Mouse (Mus musculus) heart, embryonic 11.5 days (tissue): Measurements from ENCODE around the gene Abca3. TPM values are rescaled to one million over a fixed set of nuclear protein-coding genes. Genes with fewer than 3 reads are reported as not detected.

ENCODE experiments used
- ATAC-seq: fragments of 200-750 bp; cut with Nextera tagmentation; replicated peaks from 2 replicates; pipeline ENCODE4 v1.8.0; 2017; ENCODE audit warnings: moderate library complexity; ENCODE audit not compliant: insufficient number of reproducible peaks, low FRiP score, low TSS enrichment
- H3K27ac ChIP-seq: fragments of 300-500 bp; sonication (generic); 2 replicates; pipeline ENCODE4 v1.5.1; 2014; ENCODE audit warnings: mild to moderate bottlenecking, low read depth, low read length
- H3K27me3 ChIP-seq: fragments of 300-500 bp; sonication (generic); 2 replicates; pipeline ENCODE4 v1.6.1; 2014; ENCODE audit warnings: mild to moderate bottlenecking, low read length, mixed read lengths; ENCODE audit not compliant: control insufficient read depth, insufficient read depth
- H3K36me3 ChIP-seq: fragments of 300-500 bp; sonication (generic); 2 replicates; pipeline ENCODE4 v1.6.1; 2014; ENCODE audit warnings: mild to moderate bottlenecking, low read length, moderate library complexity, mixed read lengths; ENCODE audit not compliant: control insufficient read depth, insufficient read depth
- H3K4me1 ChIP-seq: fragments of 300-500 bp; sonication (generic); 2 replicates; pipeline ENCODE4 v1.6.1; 2014; ENCODE audit warnings: low read length; ENCODE audit not compliant: control insufficient read depth, insufficient read depth
- H3K4me2 ChIP-seq: fragments of 300-500 bp; sonication (generic); 2 replicates; pipeline ENCODE4 v1.6.1; 2014; ENCODE audit warnings: mild to moderate bottlenecking, moderate library complexity
- H3K4me3 ChIP-seq: fragments of 300-500 bp; sonication (generic); 2 replicates; pipeline ENCODE4 v1.5.1; 2014; ENCODE audit warnings: low read depth, low read length
- H3K9ac ChIP-seq: fragments of 300-500 bp; sonication (generic); 2 replicates; pipeline ENCODE4 v1.6.1; 2014; ENCODE audit warnings: mild to moderate bottlenecking, low read depth, low read length, moderate library complexity
- H3K9me3 ChIP-seq: fragments of 300-500 bp; sonication (generic); replicated peaks from 2 replicates; pipeline ENCODE4 v1.6.1; 2016; ENCODE audit warnings: low read length; ENCODE audit not compliant: control insufficient read depth
- WGBS: fragments of 180-500 bp; shearing (Covaris S2); extraction: QIAGEN DNeasy Blood & Tissue Kit; methylation state at CpG from one replicate; pipeline ENCODE4 v1.1.7; 2014; ENCODE audit not compliant: insufficient replicate concordance; 5-methylcytosine and 5-hydroxymethylcytosine counted together
- polyA plus RNA-seq: library from polyadenylated mRNA; unstranded; fragments of >200 nt; fragmentation: Nextera tagmentation; extraction: Ambion mirVana; gene quantifications from 2 replicates; pipeline ENCODE4 v1.2.1, GENCODE M21; 2014

The Abca3 gene
- polyA plus RNA-seq, 1 experiment from 2014 or later = 6.3 TPM

DNA sequence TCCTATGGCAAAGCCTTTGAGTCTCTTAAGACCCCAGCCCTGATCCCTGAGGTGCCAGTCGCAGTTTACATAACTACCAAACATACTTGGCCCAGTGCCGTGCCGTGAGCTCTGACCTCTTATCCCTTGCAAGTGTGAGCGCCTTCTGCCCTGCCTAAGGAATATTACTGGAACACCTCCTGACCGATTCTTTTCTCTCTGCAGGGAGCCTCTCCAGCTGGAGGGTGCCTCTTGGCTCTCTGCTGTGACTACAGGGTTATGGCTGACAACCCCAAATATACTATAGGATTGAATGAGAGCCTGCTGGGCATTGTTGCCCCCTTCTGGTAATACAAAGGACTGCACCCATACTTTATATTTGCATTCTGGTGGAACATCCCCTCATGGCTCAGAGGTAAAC lies 85.3 kb downstream of the Abca3 start:
- Histone ChIP-seq H3K27me3 (no peaks in the 10 kb centered on the region), H3K9ac (no peak overlapping the region), H3K4me1 (no peaks in the 10 kb centered on the region), H3K4me3 (no peak overlapping the region), H3K9me3 (no peaks in the 10 kb centered on the region), H3K4me2 (no peak overlapping the region), H3K36me3 (peaks cover 17% of the 10 kb centered on the region), H3K27ac (no peak overlapping the region)
- 77% methylated on average over 5 of the region's 5 CpGs for WGBS
- ATAC-seq = no peak

DNA sequence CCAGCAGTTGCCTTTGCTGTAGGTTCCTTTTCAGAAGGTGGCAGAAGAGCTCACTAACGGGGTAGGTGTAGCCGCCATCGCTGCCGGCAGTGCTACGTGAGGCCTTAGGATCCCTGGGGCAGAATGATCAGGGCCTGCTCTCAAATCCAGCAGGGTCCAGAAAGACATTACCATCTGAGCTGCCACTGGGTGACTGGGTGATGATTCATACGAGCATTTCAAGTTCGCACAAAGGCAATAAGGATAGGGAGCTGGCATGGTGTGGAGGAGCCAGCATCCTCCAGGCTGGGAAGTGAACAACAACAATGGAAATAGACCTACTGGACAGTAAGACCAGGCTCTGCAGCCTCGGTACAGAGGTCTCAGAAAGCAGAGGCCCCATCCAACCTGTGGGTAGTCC lies 88.6 kb downstream of the Abca3 start:
- Histone ChIP-seq H3K4me1 (no peaks in the 10 kb centered on the region), H3K9ac (no peak overlapping the region), H3K4me3 (no peak overlapping the region), H3K27ac (no peak overlapping the region), H3K36me3 (peaks cover 30% of the 10 kb centered on the region), H3K9me3 (no peaks in the 10 kb centered on the region), H3K27me3 (no peaks in the 10 kb centered on the region), H3K4me2 (no peak overlapping the region)
- 89% methylated on average over 8 of the region's 8 CpGs for WGBS
- ATAC-seq = no peak

- 48% methylated on average over 2 of the region's 2 CpGs for WGBS
- no peak; the same call in 1 of the 2 replicates for ATAC-seq
- H3K36me3 ChIP-seq = peaks cover 38% of the 10 kb centered on the region
Measured at GRCm38 (mm10) chr17:24441148-24441547, 89.4 kb downstream of the Abca3 start.

DNA sequence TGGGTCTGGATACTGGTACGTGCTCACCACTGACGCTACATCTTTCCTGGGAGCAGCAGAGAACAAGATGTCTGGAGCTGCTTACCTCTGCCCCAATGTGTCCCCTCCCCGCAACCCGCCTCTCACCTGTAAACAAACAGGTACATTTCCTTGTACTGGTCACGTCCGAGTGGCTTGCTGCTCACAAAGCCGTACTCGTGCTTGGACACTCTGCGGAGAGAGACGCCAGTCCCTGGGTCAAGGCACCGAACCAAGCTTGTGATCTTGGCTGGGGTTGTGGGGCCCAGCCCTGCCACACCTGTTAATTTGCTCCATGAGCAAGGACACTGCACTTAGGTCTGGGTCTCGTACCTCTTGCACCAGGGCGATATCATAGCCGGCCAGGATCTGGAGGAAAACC lies 90.4 kb downstream of the Abca3 start:
- Histone ChIP-seq H3K4me3 (no peak overlapping the region), H3K36me3 (peaks cover 43% of the 10 kb centered on the region), H3K27ac (no peak overlapping the region), H3K27me3 (no peaks in the 10 kb centered on the region), H3K9ac (no peak overlapping the region; the same call in 1 of the 2 replicates), H3K9me3 (no peaks in the 10 kb centered on the region), H3K4me2 (no peak overlapping the region), H3K4me1 (no peaks in the 10 kb centered on the region)
- WGBS = 85% methylated on average over 14 of the region's 14 CpGs
- no peak for ATAC-seq

More at GRCm38 (mm10) chr17:24441148-24441547, 89.4 kb downstream of the Abca3 start:
- H3K27me3 ChIP-seq = no peaks in the 10 kb centered on the region
- H3K4me3 ChIP-seq = no peak overlapping the region
- H3K4me2 ChIP-seq = no peak overlapping the region
- no peak overlapping the region for H3K9ac ChIP-seq
- H3K4me1 ChIP-seq = no peaks in the 10 kb centered on the region
- no peaks in the 10 kb centered on the region for H3K9me3 ChIP-seq
- no peak overlapping the region for H3K27ac ChIP-seq

- H3K36me3 ChIP-seq = peaks cover 46% of the 10 kb centered on the region
- H3K27ac ChIP-seq = no peak within 1 kb of the TSS
- ATAC-seq = no peak
- H3K4me3 ChIP-seq = no peak within 1 kb of the TSS
- no peak within 1 kb of the TSS for H3K4me2 ChIP-seq
- 83% methylated on average over 7 of the region's 7 CpGs for WGBS
- no peaks in the 10 kb centered on the region for H3K4me1 ChIP-seq
- H3K9me3 ChIP-seq = no peaks in the 10 kb centered on the region
- no peak within 1 kb of the TSS; the same call in 1 of the 2 replicates for H3K9ac ChIP-seq
- no peaks in the 10 kb centered on the region for H3K27me3 ChIP-seq
Measured at GRCm38 (mm10) chr17:24442632-24443155, 90.9 kb downstream of the Abca3 start, which contains the start of gene Dnase1l2. TSS of gene Dnase1l2 (minus strand) at chr17:24443105.

GRCm38 (mm10) chr17:24443409-24443808 lies 91.7 kb downstream of the Abca3 start:
- no peaks in the 10 kb centered on the region for H3K4me1 ChIP-seq
- H3K36me3 ChIP-seq = peaks cover 43% of the 10 kb centered on the region
- 83% methylated on average over 4 of the region's 4 CpGs for WGBS

GRCm38 (mm10) chr17:24446590-24446989 lies 94.8 kb downstream of the Abca3 start:
- WGBS = 95% methylated on average over 8 of the region's 8 CpGs
- H3K9ac ChIP-seq = no peak overlapping the region
- H3K36me3 ChIP-seq = peaks cover 45% of the 10 kb centered on the region
- ATAC-seq = 0 out of 2 replicates have a peak, but pooled peaks have one; percentile 29
- no peaks in the 10 kb centered on the region for H3K9me3 ChIP-seq
- no peaks in the 10 kb centered on the region for H3K4me1 ChIP-seq
- H3K27ac ChIP-seq = no peak overlapping the region
- H3K4me3 ChIP-seq = no peak overlapping the region
- H3K27me3 ChIP-seq = no peaks in the 10 kb centered on the region
- no peak overlapping the region for H3K4me2 ChIP-seq

More at GRCm38 (mm10) chr17:24443409-24443808, 91.7 kb downstream of the Abca3 start:
- ATAC-seq = no peak
- Histone ChIP-seq H3K9me3 (no peaks in the 10 kb centered on the region), H3K4me3 (no peak overlapping the region), H3K4me2 (no peak overlapping the region), H3K9ac (no peak overlapping the region), H3K27ac (no peak overlapping the region), H3K27me3 (no peaks in the 10 kb centered on the region)

DNA sequence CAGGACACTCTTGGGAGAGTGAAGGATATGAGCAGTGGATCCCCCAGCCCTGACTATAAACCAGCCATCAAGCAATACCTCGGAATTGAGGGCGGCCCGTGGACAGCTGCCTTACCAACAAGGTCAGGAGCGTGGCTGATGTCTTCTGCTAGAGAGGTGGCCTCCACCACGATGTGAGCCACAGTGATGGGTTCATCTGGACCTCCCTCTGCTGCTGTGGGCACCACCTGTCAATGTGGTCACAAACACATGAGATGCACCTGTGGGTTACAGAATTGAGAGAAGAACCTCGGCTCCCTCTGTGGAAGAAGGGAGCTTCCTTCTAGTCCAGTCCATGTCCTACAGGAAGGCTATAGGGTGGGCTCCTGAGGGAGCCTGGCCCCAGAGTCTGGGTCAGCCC lies 97.8 kb downstream of the Abca3 start:
- ATAC-seq = no peak
- peaks cover 34% of the 10 kb centered on the region for H3K36me3 ChIP-seq

DNA sequence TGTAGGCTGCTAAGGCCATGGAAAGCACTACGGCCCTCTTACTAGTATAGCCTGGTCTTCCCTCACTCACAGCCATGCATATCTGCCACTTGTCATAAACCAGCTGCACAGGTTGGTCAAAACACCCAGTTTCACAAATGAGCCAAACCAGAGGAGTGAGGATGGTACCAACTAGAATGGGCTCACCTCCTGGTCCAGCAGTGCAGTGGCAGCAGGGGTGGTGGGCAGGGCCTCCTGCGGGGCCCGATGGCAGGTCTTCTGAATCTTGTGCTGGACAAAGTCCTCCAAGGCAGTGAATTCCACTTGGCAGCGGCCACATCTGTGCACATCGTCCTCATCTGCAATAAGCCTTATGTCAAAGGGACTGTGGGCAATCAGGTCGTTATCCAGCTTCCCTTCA lies 99.5 kb downstream of the Abca3 start:
- Histone ChIP-seq H3K4me3 (no peak overlapping the region), H3K36me3 (peaks cover 17% of the 10 kb centered on the region), H3K4me1 (peaks cover 6% of the 10 kb centered on the region; the same call in 1 of the 2 replicates), H3K9ac (no peak overlapping the region), H3K4me2 (no peak overlapping the region), H3K27ac (no peak overlapping the region), H3K27me3 (no peaks in the 10 kb centered on the region), H3K9me3 (no peaks in the 10 kb centered on the region)
- no peak for ATAC-seq
- WGBS = 93% methylated on average over 6 of the region's 6 CpGs

More for the DNA sequence above, 97.8 kb downstream of the Abca3 start:
- Histone ChIP-seq H3K4me2 (no peak overlapping the region), H3K27me3 (no peaks in the 10 kb centered on the region), H3K9ac (no peak overlapping the region), H3K4me3 (no peak overlapping the region), H3K27ac (no peak overlapping the region), H3K9me3 (no peaks in the 10 kb centered on the region), H3K4me1 (peaks cover 6% of the 10 kb centered on the region; the same call in 1 of the 2 replicates)
- 84% methylated on average over 6 of the region's 6 CpGs for WGBS
